Mouse (Mus musculus) E14TG2a.4 (cell line): Measurements from ENCODE around the gene Slc8a1.

Source experiments
- H3K27me3 ChIP-seq: 2 replicates; pipeline ENCODE4 v1.6.1; 2014; ENCODE audit warnings: low read length, control low read depth; ENCODE audit not compliant: insufficient read depth
- H3K36me3 ChIP-seq: 2 replicates; pipeline ENCODE4 v1.6.1; 2014; ENCODE audit warnings: low read length, control low read depth; ENCODE audit not compliant: insufficient read depth
- H3K4me1 ChIP-seq: replicated peaks from 2 replicates; pipeline ENCODE4 v1.6.1; 2014; ENCODE audit warnings: low read depth, low read length, control low read depth
- H3K4me3 ChIP-seq: replicated peaks from 2 replicates; pipeline ENCODE4 v1.5.1; 2014; ENCODE audit warnings: mild to moderate bottlenecking, low read length
- H3K9me3 ChIP-seq: 2 replicates; pipeline ENCODE4 v1.6.1; 2014; ENCODE audit warnings: low read length, control low read depth
- CTCF ChIP-seq: conservative IDR thresholded peaks from 2 replicates; pipeline ENCODE4 v1.5.1; 2014; ENCODE audit warnings: low read length
- NANOG ChIP-seq: IDR thresholded peaks from 2 replicates; pipeline ENCODE4 v1.6.1; 2014; ENCODE audit warnings: borderline replicate concordance, low read length, mixed read lengths
- POU5F1 ChIP-seq: IDR thresholded peaks from 2 replicates; pipeline ENCODE4 v1.6.1; 2014; ENCODE audit warnings: low read length, borderline replicate concordance

Gene Slc8a1

GRCm38 (mm10) chr17:81479807-81480206 lies 258.4 kb downstream of the Slc8a1 start:
- Histone ChIP-seq H3K4me3 (no peak overlapping the region), H3K27me3 (no peaks in the 10 kb centered on the region), H3K9me3 (peaks cover 5% of the 10 kb centered on the region), H3K4me1 (no peaks in the 10 kb centered on the region), H3K36me3 (no peaks in the 10 kb centered on the region)
- TF ChIP-seq CTCF (no peak), NANOG (no peak), POU5F1 (no peak)

GRCm38 (mm10) chr17:81477420-81477819 lies 260.8 kb downstream of the Slc8a1 start:
- Histone ChIP-seq H3K27me3 (no peaks in the 10 kb centered on the region), H3K4me3 (no peak overlapping the region), H3K36me3 (no peaks in the 10 kb centered on the region), H3K4me1 (no peaks in the 10 kb centered on the region), H3K9me3 (peaks cover 5% of the 10 kb centered on the region)
- TF ChIP-seq NANOG (no peak), POU5F1 (no peak), CTCF (no peak)

- TF ChIP-seq POU5F1 (no peak), NANOG (no peak), CTCF (no peak)
- no peaks in the 10 kb centered on the region for H3K9me3 ChIP-seq
- H3K36me3 ChIP-seq: no peaks in the 10 kb centered on the region
- H3K4me3 ChIP-seq: no peak overlapping the region
- H3K27me3 ChIP-seq: no peaks in the 10 kb centered on the region
- no peaks in the 10 kb centered on the region for H3K4me1 ChIP-seq
Measured at GRCm38 (mm10) chr17:81473363-81473762, 264.8 kb downstream of the Slc8a1 start.

GRCm38 (mm10) chr17:81468941-81469340 lies 269.2 kb downstream of the Slc8a1 start:
- no peaks in the 10 kb centered on the region for H3K4me1 ChIP-seq
- H3K4me3 ChIP-seq: no peak overlapping the region
- H3K36me3 ChIP-seq: no peaks in the 10 kb centered on the region
- no peaks in the 10 kb centered on the region for H3K27me3 ChIP-seq
- no peak for TF ChIP-seq POU5F1
- TF ChIP-seq CTCF: no peak
- no peak for TF ChIP-seq NANOG
- H3K9me3 ChIP-seq: no peaks in the 10 kb centered on the region

GRCm38 (mm10) chr17:81459379-81459778 lies 278.8 kb downstream of the Slc8a1 start:
- no peaks in the 10 kb centered on the region for H3K4me1 ChIP-seq
- no peaks in the 10 kb centered on the region for H3K9me3 ChIP-seq
- no peaks in the 10 kb centered on the region for H3K36me3 ChIP-seq
- no peak overlapping the region for H3K4me3 ChIP-seq
- TF ChIP-seq CTCF: no peak
- no peak for TF ChIP-seq NANOG
- TF ChIP-seq POU5F1: no peak
- no peaks in the 10 kb centered on the region for H3K27me3 ChIP-seq

GRCm38 (mm10) chr17:81455977-81456376 lies 282.2 kb downstream of the Slc8a1 start:
- Histone ChIP-seq H3K36me3 (no peaks in the 10 kb centered on the region), H3K4me1 (no peaks in the 10 kb centered on the region), H3K9me3 (no peaks in the 10 kb centered on the region), H3K4me3 (no peak overlapping the region), H3K27me3 (no peaks in the 10 kb centered on the region)
- no peak for TF ChIP-seq NANOG
- TF ChIP-seq CTCF: no peak
- no peak for TF ChIP-seq POU5F1

GRCm38 (mm10) chr17:81455269-81455668 lies 282.9 kb downstream of the Slc8a1 start:
- no peaks in the 10 kb centered on the region for H3K9me3 ChIP-seq
- no peaks in the 10 kb centered on the region for H3K36me3 ChIP-seq
- TF ChIP-seq NANOG: no peak
- no peak for TF ChIP-seq CTCF
- no peak for TF ChIP-seq POU5F1

GRCm38 (mm10) chr17:81441463-81441862 lies 296.7 kb downstream of the Slc8a1 start, which contains the start of gene Gm11096:
Gene Gm11096 (plus strand): TSS chr17:81441763.
- no peak for TF ChIP-seq POU5F1
- no peak for TF ChIP-seq CTCF
- no peak for TF ChIP-seq NANOG
- H3K36me3 ChIP-seq: no peaks in the 10 kb centered on the region
- H3K9me3 ChIP-seq: no peaks in the 10 kb centered on the region
- no peaks in the 10 kb centered on the region for H3K27me3 ChIP-seq
- H3K4me3 ChIP-seq: no peak within 1 kb of the TSS
- no peaks in the 10 kb centered on the region for H3K4me1 ChIP-seq

More at GRCm38 (mm10) chr17:81455269-81455668, 282.9 kb downstream of the Slc8a1 start:
- Histone ChIP-seq H3K4me1 (no peaks in the 10 kb centered on the region), H3K4me3 (no peak overlapping the region), H3K27me3 (no peaks in the 10 kb centered on the region)

- Histone ChIP-seq H3K36me3 (no peaks in the 10 kb centered on the region), H3K4me1 (peaks cover 2% of the 10 kb centered on the region; the same call in 1 of the 2 replicates), H3K27me3 (no peaks in the 10 kb centered on the region), H3K9me3 (no peaks in the 10 kb centered on the region), H3K4me3 (no peak overlapping the region)
- TF ChIP-seq POU5F1: no peak
- TF ChIP-seq NANOG: no peak
- TF ChIP-seq CTCF: no peak
Measured at GRCm38 (mm10) chr17:81433148-81433547, 305.0 kb downstream of the Slc8a1 start.
